Mouse (Mus musculus) urinary bladder, adult 2 months (tissue): ENCODE results near the gene Ubl5. TPM values are rescaled to one million over a fixed set of nuclear protein-coding genes. Genes with fewer than 3 reads are reported as not detected.
"Not testable (repeated sequence)": the region's sequence is repeated elsewhere in the genome, so short reads cannot be mapped to it uniquely, and the experiment has no call there.

ENCODE experiments used
- DNase-seq: peaks from one replicate; pipeline ENCODE4 v3.0.0; 2022; ENCODE audit warnings: low spot score
- polyA plus RNA-seq: library from polyadenylated mRNA; depleted of rRNA; stranded (reverse); fragments of >200 nt; gene quantifications from 2 replicates; pipeline ENCODE4 v1.2.3, GENCODE M21; 2012

Gene Ubl5
- polyA plus RNA-seq, 1 experiment: 551 TPM

DNA sequence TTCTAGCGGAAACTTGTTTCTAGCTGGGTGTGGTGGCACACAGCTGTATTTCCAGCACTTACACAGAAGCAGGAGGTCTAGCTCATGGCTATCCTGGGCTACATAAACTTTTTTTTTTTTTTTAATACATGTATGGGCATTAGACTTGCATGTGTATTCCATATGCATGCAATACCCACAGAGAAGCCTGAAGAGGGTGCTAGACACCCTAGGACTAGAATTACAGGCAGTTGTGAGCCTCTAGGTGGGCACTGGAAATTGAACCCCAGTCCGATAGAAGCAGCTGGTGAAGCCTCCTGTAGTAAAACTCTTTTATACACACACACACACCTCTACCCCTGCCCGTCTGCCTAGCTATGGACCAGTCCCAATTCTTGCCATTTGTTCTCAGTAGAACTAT is 11.2 kb downstream of the Ubl5 start:
- DNase-seq: no peak

DNA sequence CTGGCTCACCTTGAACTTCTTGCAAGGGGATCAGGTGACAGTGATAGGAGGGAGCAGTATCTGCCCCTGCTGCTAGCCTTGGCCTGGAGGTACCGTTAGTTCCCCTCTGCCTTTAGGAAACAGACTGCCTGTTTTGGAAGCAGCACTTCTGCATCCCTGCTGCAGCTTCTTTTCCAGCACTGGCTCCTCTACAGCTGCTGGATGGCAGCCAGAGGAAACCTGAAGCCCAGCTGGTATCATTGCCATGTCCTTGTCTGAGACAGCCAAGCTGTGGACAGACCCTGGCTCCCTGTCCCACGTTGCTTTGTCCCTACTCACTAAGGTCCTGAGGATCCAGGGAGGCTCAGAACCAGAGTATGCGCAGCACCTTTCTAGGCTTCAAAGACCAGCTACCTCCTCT is 14.9 kb downstream of the Ubl5 start:
- no peak for DNase-seq

DNA sequence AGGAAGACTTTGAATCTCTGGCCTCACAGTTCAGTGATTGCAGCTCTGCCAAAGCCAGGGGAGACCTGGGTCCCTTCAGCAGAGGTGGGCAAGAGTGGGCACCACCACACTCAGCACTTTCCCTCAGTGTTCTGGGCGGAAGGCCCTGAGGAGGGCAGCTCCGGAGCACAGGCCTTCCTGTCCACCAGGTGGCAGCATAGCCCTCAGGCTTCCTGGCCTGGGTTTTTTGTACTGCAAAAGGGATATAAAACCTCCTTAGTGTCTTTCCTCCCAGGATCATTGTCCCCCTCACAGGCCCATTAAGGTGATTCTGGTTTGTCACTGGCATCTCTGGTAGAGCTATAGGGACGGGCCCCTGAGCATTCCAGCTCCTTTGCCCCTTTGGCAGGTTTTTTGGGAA is 19.6 kb downstream of the Ubl5 start:
- DNase-seq: no peak

DNA sequence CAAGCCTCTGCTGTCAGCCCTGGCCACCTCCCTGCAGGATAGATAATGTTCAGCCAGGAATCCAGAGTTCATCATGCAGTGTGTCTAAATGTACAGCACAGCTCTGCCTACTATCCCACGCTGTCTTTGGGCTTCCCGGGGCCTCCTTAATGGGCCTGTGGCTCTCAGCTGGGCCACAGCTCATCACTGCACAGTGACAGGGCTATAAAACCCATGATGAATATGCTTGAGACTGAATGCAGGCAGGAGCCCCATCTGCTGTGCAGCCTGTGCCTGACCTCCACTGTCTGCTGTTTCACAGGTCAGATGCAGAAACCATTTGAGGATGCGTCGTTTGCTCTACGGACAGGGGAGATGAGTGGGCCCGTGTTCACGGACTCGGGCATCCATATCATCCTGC is 20.2 kb downstream of the Ubl5 start:
- DNase-seq: no peak

DNA sequence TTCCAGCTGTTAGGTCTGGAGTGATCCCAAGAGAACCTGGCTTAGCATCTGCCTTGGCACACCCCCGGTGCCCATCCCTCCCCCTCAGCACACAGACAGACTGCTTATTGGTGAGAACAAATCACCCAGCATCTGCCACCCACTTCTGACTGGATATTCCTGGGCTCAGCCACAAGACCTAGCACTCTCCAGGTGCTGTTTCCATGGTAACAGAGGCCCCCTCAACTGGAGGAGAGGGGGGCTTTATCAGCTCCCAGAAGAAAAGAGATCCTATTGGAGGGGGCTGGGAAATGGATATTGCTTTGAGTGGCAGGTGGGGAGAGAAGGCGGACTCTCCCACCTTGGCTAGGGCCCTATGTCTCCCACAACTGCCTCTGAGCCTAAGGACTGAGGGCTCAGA is 21.3 kb downstream of the Ubl5 start:
- no peak for DNase-seq

DNA sequence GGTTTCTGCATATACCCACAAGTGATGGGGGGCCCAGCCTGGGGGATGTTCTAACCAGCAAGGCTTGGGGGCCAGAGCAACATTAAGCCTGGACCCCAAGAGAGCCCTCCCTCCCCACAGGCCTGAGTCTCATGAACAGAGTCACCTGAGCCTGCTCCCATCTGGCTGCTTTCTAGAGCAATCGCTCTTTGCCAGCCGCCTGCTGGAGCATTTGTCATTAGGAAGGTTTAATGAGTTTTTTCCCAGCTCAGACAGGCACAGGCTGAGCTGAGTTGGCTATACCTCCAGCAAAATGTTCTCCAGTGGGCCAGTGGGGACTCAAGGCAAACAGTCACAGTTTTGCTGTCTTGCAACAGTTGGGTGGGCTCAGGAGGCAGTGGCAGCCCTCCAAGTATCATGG is 21.7 kb downstream of the Ubl5 start:
- no peak for DNase-seq

DNA sequence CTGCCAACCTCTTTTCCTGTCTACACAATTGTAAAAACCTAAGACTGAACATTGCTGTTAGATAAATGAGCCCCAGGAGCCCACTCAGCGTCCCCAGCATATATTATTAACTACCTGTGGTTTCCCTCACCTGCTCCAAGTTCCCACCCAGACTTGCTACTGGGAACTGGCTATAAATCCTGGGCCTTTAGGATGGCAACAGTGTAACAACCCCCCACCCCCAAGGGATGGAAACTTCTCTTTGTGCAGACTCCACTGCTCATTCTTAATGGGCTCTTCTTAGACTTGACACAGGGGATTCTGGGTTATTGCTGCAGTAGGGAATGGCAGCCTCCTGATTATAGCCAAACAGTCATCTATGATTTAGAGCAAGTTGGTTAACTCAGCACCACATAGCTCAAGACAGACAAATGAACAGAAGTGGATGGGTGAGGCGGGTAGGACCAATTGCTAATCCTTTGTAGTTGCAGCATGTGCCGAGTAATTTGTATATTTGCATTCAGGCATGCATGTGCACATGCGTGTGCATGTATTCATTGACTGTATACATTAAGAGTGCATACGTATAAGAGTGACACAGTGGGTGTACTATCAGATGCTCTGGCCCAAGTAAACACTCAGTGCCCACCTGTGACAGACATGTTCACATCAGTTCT is 22.4 kb downstream of the Ubl5 start:
- DNase-seq: no peak

DNA sequence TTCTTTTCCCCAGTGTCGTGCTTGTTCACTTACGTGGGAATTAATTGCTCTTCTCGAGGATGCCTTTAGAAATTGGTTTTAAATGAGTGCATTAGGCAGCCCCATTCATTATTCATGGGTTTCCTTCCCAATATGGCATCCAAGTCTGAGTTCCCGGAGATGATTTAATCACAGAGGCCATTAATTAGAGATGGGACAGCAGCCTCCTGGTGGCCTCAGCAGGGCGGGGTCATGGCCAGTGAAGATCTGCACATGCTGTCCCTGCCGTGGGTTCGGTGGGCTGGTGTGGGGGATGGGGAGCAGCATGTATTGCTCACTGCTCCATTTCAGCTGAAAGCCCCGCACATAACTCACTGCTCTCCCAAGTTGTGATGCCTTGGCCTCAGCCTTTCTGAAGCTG is 23.2 kb downstream of the Ubl5 start:
- no peak for DNase-seq

DNA sequence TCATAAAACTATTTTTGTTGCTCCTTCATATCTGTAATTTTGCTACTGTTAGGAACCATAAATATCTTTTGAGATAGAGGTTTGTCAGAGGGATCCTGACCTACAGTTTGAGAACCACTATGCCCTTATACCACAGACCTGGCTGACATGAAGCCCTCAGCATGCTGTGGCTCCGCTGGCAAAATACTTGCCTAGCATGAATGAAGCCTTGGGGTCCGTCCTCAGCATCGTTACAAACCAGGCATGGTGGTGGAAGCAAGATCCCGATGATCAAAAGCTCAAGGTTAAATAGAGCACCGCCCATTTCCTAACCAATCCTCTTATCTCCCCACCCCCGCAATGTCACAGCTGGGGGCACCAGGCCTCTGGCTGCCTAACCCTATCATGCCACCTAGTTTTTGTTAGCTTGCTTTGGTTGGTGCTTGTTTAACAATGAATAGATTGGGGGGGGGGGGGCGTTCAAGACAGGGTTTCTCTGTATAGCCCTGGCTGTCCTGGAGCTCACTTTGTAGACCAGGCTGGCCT is 23.9 kb downstream of the Ubl5 start:
- DNase-seq: no peak

DNA sequence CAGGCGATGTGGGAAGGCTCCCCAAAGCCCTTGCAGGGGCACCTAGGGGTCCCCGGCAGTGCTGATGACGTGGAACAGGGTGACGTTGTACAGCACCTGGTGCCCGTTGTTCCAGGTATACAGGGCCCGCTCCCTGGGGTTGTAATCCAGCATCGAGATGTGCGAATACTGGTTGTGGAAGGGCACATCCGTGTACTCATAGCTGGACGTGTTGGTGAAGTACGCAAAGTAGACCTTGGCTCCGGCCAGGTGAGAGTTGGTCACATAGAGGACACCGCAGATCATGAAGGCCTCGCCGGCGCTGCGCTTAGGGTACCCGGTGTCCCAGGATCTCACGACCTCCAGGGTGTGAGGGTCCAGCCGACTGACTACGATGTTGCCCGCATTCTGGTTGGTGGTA is 25.4 kb downstream of the Ubl5 start:
- no peak for DNase-seq

DNA sequence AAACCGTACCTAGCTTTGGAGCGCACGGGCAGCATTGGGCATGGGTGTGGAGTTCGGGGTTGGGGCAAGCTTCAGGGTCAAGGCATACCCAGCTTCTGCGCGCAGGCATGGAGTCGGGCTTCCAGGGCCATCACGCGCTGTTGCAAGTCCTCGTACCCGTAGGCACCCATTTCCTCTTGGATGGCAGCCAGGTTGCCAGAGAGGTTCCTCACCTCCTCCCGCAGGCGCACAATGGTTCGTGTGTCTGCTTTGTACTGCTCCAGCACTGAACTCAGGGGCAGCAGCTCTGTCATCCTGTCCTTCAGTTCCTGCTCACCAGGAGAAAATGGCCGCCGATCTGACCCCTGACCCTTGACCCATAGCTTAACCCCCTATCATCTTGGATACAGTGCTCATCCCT is 29.4 kb downstream of the Ubl5 start:
- DNase-seq: no peak

DNA sequence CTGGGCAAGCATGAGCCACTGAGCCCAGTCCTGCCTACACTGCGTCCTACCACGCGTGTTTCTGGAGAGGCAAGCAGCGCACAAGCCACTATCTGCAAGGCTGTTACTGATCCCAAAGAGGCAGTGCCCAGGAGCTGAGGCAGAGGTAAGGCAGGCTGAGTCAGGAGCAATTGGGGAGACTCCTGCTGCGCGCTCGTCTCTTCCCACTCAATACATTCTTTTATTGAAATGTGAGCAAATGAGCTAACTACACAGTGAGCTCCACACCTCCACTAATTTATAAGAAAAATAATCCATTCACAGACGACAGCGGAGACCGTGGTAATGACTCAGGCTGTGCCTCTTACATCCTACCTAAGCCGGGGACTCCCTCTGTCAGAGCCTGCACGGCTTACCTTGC is 35.2 kb downstream of the Ubl5 start:
- DNase-seq: no peak

DNA sequence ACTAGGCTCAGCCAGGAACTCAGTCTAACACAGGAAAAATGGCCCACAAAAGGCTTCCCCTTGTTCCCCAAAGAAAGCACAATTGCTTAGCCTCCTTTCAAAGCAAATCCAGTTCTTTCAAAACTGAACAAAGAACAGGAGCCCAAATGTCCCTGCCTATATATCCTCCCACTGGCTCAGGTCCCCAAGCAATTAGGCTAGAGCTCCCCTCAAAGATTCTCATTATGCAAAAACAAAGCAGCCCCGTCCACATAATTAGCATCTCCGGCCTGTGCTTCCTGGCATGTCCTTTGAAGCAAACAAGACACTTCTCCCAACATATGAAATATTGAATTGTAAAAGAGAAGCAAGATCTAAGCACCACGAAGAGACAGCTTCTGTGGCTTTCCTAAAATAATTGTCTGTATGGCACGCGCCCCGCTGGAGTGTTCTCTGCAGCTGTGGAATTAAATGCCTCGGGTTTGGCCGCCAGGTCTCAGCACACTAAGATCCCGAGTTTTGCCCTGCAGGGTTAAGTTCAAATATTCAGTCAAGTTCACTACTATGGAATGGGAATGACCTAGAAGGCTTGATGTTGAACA is 37.8 kb downstream of the Ubl5 start:
- DNase-seq: no peak

DNA sequence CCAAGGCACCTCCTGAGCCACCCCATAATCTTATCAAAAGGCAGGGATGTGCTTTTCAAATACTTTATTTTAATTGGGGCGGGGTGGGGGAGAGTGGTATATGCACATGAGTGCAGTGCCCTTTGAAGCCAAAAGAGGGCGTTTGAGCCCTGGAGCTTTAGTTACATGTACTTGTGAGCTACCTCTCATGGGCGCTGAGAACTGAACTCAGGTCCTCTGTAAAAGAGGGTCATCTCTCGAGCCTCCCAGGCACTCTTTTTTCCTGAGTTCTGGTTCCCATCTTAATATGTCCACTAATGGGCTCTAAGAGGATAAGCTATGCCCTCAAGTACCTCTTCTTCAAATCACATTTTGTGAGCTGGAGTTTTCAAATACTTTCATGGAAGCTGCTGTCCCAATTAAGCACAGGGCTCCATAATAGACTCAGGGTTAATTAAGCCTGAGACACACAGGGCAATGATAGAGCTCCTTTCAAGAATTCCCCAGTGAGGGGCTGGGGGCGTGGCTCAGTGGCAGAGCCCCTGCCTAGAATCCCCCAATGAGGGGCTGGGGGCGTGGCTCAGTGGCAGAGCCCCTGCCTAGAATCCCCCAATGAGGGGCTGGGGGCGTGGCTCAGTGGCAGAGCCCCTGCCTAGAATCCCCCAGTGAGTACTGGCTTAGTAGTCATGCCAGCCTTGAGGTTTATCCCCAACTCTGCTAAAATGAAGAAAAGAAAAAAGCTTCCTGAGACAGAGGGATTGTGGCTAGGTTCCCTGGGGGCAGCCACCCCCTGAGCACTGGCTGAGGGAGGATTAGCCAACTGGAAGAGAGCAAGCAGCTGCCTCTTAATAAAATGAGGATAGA is 39.1 kb downstream of the Ubl5 start:
- no peak for DNase-seq

DNA sequence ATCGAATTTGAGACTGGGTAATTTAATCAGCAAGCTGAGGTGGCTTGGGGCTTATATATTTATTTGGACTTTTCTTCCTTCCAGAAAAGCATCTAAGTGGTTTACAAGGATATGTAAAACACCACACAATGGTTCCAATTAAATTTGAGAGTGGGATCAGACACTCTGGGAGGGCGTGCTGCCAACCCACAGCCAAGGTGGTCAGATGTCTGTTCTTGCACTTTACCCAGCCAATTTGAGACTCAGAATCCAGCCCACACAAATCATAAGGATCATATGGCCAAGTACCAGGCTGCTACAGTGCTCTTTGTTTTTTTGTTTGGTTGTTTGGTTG is 39.7 kb downstream of the Ubl5 start:
- no peak for DNase-seq

DNA sequence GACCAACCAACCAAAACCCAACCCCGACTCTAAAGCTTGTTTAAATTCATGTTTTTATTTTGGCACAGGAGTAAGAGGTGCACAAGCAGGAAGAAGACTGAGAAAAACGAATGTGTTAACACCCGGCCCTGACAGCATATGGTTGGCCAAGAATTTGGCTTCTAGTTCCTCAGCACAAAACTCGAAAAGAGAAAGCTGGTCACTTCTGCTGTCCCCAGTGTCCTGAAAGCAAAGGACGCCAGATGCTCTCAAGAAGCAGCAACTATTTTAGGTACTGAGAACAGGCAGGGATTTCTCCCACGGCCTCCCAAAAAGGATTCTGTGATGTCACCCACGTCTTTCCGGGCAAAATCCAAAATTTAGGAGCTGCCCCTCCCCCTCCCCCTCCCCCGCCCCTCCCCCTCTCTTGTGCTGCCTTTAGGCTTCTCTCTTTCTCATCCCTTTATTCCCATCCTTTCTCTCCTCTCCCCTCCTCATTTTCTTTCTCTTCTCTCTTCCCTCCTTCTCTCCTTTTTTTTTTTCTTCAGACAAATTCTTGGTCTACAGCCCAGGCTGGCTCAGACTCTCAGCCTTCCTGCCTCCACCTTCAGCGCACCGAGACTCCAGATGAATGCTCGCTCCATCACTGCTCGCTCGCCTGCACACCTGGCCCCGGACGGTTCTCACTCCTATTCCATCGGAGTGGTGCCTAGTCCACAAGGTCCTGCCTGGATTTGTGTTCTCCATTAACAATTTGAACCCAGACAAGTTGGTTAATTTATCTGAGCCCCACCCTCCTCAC is 42.6 kb downstream of the Ubl5 start:
- DNase-seq: no peak

DNA sequence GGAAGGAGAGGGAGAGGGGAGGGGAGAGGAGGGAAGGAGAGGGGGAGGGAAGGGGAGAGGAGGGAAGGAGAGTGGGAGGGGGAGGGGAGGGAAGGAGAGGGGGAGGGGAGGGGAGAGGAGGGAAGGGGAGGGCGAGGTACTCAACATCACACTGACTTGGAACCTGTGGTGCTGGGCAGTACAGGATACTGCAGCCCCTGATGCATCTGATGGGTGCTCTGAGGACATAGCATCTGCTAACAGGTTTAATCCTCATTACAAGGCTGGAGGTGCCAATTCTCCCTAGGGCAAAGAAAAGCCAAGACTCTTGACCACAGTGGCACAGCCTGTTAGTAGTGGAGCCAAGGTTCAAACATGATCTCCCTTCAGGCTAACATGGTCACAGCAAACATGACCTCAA is 46.7 kb downstream of the Ubl5 start:
- no peak for DNase-seq

DNA sequence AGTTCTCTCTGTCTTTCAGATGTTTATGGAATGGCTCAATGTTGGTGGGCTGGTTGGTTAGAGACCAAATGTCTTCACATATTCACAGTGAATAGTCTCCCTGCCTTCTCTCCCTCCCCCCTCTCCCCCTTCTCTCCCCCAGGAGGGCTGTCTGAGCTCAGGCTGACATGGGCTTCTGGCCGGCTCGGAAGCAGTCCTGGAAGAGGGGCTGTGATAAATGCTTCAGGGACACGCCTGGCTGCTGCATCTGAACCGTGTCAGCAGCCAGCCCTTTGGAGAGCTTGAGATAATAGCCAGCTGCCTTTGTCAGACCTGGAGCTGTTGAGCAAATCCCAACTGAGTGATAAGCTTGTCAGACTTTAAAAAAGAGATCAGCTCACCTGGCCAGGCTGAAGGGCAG is 47.2 kb downstream of the Ubl5 start:
- no peak for DNase-seq

DNA sequence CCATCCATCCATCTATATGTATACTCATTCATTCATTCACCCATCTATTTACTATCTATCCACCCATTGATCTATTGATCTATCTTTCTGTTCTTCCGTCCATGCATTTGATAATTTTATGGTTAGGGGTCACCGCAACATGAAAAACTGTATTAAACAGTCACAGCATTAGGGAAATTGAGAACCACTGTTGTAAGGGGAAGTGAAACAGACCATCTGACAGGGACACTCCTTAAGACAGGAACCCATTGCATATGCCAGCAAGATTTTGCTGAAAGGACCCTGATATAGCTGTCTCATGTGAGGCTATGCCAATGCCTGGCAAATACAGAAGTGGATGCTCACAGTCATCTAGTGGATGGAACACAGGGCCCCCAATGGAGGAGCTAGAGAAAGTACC is 47.8 kb downstream of the Ubl5 start:
- not testable (repeated sequence) for DNase-seq

DNA sequence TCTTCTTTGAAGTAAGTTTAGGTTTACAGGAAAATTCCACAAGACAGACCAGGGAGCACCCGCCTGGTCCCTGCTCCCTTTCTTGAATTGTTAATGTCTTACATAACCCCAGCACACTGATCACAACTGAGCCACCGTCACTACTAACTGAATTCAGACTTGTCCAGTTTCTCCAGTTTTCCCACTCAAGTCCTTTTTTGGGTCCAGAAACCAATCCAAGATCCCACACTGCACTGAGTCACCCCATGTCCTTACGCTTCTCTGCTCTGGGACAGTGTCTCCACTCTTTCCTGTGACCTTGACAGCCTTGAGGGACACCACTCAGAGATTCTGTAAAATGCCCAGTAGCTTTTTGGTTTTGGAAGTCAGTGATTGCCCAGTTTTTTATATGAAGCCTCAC is 50.2 kb downstream of the Ubl5 start:
- no peak for DNase-seq

DNA sequence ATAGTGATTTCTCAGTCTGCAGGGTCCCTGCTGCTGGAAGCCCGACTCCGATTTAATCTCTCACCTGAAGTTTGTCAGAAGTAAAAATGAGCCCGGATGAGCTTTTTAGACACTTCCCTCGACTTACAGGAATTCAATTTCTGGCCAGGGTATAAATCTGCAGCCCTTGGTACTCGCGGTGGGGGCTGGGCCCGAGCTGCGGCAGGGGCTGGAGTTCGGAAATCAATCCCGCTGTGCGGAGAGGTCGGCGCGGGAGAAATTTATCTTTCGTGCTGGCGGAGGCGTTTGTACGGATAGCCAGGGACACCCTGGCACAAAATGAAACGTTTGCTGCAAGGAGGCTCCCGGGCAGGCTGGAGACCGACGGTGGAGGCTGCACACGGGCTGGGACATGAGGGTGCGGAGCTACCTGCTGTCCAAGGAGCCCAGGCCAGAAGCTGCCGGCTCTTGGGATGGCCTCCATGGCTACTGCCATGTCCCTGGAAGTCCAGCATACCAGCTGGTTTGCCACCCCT is 52.1 kb downstream of the Ubl5 start:
- no peak for DNase-seq

DNA sequence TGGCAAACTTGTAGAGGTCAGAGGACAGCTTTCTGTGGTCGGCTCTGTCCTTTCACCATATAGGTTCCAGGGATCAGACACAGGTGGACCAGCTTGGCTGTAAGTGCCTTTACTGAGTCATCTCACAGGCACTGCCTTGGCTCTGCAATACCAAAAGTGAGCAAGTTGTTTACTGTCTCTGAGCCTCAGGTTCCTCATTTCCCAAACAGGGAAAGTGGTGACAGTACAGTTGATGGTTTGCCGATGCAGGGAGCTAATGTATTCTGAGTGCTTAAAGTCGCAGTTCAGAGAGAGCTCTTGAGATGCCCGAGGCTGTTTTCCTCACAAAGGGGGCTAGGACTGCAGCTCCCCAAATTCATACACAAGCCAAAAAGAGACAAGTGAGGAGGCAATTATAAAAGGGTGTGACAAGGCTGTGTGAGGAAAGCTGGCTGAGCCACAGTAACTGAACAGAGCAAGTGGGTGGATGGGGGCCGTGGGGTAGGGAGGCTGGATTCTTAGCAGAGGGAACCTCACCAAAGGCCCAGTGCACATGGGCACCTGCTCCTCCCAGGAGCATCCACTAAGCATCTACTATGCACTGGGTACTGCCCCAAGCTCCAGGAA is 53.5 kb downstream of the Ubl5 start:
- no peak for DNase-seq
